Mouse (Mus musculus): ENCODE results near the gene Crispld2. TPM values are rescaled to one million over a fixed set of nuclear protein-coding genes. Genes with fewer than 3 reads are reported as not detected.
A peak's percentile ranks its signal among the peaks of the same experiment; 100 is the strongest.

The Crispld2 gene
- total RNA-seq, 2 experiments from 2014 or later, result 25.1 to 27.1 TPM

- DNase-seq, result peak; percentile 77 to 92
Observed at GRCm38 (mm10) chr8:120067936-120068668, 75.9 kb downstream of the Crispld2 start.

GRCm38 (mm10) chr8:120071684-120072083 lies 79.4 kb downstream of the Crispld2 start:
- DNase-seq, result peak; percentile 81 to 94

GRCm38 (mm10) chr8:120072259-120072658 lies 80.0 kb downstream of the Crispld2 start:
- DNase-seq, result peak; percentile 33 to 54

- DNase-seq, result peak in 1 of 2 experiments; percentile 69
Observed at GRCm38 (mm10) chr8:120072827-120073226, 80.6 kb downstream of the Crispld2 start.

- DNase-seq, result no peak
Observed at GRCm38 (mm10) chr8:120074516-120074915, 82.3 kb downstream of the Crispld2 start.

- no peak for DNase-seq
Observed at GRCm38 (mm10) chr8:120075347-120075746, 83.1 kb downstream of the Crispld2 start.

- peak; percentile 76 to 85 for DNase-seq
Observed at GRCm38 (mm10) chr8:120078080-120078479, 85.8 kb downstream of the Crispld2 start.

- no peak for DNase-seq
Observed at GRCm38 (mm10) chr8:120079361-120079760, 87.1 kb downstream of the Crispld2 start.

- DNase-seq, result peak in 1 of 2 experiments; percentile 27
Observed at GRCm38 (mm10) chr8:120083261-120083660, 91.0 kb downstream of the Crispld2 start.

GRCm38 (mm10) chr8:120084783-120085182 lies 92.5 kb downstream of the Crispld2 start:
- DNase-seq, result no peak

- DNase-seq, result no peak
Observed at GRCm38 (mm10) chr8:120089511-120089910, 97.3 kb downstream of the Crispld2 start.

- no peak for DNase-seq
Observed at GRCm38 (mm10) chr8:120091032-120091431, 98.8 kb downstream of the Crispld2 start.

- DNase-seq, result no peak
Observed at GRCm38 (mm10) chr8:120093103-120093502, 100.9 kb downstream of the Crispld2 start.

- no peak for DNase-seq
Observed at GRCm38 (mm10) chr8:120094801-120095200, 102.6 kb downstream of the Crispld2 start.

GRCm38 (mm10) chr8:120096486-120096885 lies 104.2 kb downstream of the Crispld2 start:
- no peak for DNase-seq

GRCm38 (mm10) chr8:120100388-120101067 lies 108.3 kb downstream of the Crispld2 start:
- peak in 1 of 2 experiments; percentile 36 for DNase-seq

GRCm38 (mm10) chr8:120101068-120101972 lies 109.1 kb downstream of the Crispld2 start, which contains the start of gene Zdhhc7:
Gene Zdhhc7 (minus strand): TSS chr8:120101482.
- DNase-seq, result peak; percentile 90 to 93

Other genes with a start within 250 kb of the Crispld2 start
- 10 to 100 TPM; 11.5 to 14.2 TPM for gene Tldc1, start 214.0 kb upstream of the Crispld2 start, total RNA-seq (2021)
- gene Cotl1, start 151.9 kb upstream of the Crispld2 start, total RNA-seq (2021), result 10 to 100 TPM; 16.7 to 22.9 TPM
- gene Klhl36, start 130.2 kb upstream of the Crispld2 start, total RNA-seq (2021), result 1 to 10 TPM; 2.3 to 3.0 TPM
- 10 to 100 TPM; 45.6 to 51.4 TPM for gene Usp10, start 82.1 kb upstream of the Crispld2 start, total RNA-seq (2021)
- 1 to 10 TPM in 1 of 2 experiments, not detected in 1; 4.0 TPM for gene Gm20388, start 81.6 kb upstream of the Crispld2 start, total RNA-seq (2021)
- gene Zdhhc7, start 109.0 kb downstream of the Crispld2 start, total RNA-seq (2021), result 10 to 100 TPM; 36.6 to 38.6 TPM
- 10 to 100 TPM; 15.1 to 19.3 TPM for gene 6430548M08Rik, start 121.7 kb downstream of the Crispld2 start, total RNA-seq (2021)
- under 1 TPM in 1 of 2 experiments, not detected in 1; 0.31 TPM for gene Fam92b, start 185.0 kb downstream of the Crispld2 start, total RNA-seq (2021)
- 10 to 100 TPM; 15.5 to 16.0 TPM for gene Gse1, start 236.0 kb downstream of the Crispld2 start, total RNA-seq (2021)